Mouse (Mus musculus) erythroblast, adult 5-6 weeks (primary cell): ENCODE data around the gene Olfr1281. TPM values are rescaled to one million over a fixed set of nuclear protein-coding genes. Genes with fewer than 3 reads are reported as not detected.
"Not testable (repeated sequence)": the region's sequence is repeated elsewhere in the genome, so short reads cannot be mapped to it uniquely, and the experiment has no call there.

Source experiments
- ATAC-seq: replicated peaks from 2 replicates; pipeline ENCODE4 v1.8.0; 2016; ENCODE audit warnings: moderate number of reproducible peaks, mild to moderate bottlenecking, moderate TSS enrichment, inconsistent platforms; ENCODE audit not compliant: poor library complexity, low FRiP score, severe bottlenecking
- total RNA-seq, 2 experiments: library from RNA; stranded (forward) in 1 of 2; stranded (reverse) in 1 of 2; fragments of 150-400 nt in 1 of 2; fragments of 200-764, 138-1000 nt in 1 of 2; gene quantifications; 2 replicates each; pipeline versions ENCODE4 v1.2.3 to v1.2.4; 2015 to 2017; ENCODE audit warnings: low replicate concordance in 2 of 2

The Olfr1281 gene
- total RNA-seq (2015; ENCODE audit: low replicate concordance) = not detected in 2 replicates
- total RNA-seq (2017; ENCODE audit: low replicate concordance) = not detected in 2 replicates

DNA sequence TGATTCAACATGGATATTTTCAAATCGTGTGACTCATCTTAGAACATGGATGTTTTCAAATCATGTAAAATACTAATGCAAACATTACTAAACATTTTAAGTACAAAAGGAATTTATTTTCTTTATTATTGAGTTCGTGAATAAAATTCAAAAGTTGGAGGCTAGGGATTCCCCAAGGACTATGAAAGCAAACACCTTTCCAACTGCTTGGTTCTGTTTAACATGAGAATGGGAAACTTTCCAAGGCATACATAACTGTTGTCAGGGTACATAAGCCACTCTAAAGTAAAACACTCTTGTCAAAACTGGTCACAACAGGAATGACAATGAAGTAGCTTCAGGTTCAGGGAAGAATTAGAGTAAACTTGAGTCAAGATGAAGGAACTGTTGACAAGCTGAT lies at the start of gene Olfr1281:
Gene Olfr1281 (plus strand): TSS at position 301 of the 400 bp plus-strand sequence.
- no peak for ATAC-seq

DNA sequence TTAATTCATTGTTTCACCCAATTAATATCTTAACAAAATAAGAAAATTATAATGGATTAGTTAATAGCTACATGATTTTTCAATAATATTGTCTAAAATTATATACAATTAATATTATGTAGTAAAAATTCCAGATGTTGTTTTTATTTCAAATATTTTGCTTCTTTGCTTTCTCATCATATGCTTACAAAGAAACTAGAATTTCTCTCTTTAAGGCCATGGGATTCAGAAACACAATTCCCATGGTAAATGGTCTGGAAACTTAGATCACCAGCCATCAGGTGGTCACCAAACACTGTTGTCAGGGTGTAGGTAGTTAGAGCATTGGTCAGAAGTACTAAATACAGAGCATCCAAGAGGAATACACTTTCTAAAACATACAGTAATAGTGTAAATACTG lies 36.5 kb upstream of the Olfr1281 start, which contains the start of gene Olfr1278:
Gene Olfr1278 (plus strand): TSS at position 301 of the 400 bp plus-strand sequence.
- ATAC-seq = no peak

DNA sequence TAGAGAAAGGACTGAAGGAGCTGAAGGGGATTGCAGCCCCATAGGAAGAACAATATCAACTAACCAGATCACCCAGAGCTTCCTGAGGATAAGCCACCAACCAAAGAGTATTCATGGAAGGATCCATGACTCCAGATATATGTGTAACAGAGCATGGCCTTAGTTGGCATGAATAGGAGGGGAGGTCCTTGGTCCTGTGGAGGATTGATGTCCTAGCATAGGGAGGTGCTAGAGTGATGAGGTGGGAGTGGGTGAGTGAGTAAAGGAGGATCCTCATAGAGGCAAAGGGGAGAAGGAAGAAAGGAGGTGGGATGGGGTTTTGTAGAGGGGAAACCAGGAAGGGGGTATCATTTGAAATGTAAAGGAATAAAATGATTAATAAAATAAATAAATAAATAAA lies 27.8 kb upstream of the Olfr1281 start:
- ATAC-seq = no peak

DNA sequence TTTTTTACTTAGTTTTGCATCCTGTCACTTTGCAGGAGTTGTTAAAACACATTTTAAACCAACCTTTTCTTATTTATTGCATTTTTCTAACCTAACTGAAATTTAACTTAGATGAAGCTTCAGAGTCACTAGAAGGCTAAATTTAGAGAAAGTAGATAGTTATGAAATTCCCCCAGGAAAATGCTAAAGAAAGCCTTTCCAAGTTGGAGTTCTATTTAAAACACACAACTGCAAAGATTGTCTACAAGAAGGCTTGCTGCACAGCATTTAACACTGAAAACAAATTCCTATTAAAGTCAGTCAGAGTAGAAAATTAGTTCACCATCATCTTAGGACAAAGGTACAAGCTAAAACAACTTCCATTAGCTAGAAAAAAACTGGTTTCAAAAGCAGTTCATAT lies 25.9 kb upstream of the Olfr1281 start, which contains the start of gene Olfr1279:
Gene Olfr1279 (plus strand): TSS at position 262 of the 400 bp plus-strand sequence.
- ATAC-seq = no peak

DNA sequence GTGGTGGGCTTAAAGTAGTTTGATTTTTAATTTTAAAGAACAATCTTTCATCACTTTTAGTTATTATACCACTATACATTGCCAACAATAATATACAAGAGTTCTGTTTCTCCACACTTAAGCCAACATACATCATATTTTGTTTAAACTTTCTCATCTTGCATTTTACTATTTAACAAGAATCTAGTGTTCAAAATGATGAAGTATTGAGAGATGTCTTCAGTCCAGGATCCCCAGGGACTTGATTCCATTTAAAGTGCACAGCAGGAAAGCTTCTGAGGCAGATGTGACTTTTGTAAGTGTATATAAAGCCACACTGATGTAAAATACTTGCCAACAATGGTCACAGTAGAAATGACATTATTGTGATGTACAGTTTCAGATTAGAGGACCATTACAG lies 12.6 kb upstream of the Olfr1281 start, which contains the start of gene Olfr1280:
Gene Olfr1280 (plus strand): TSS at position 301 of the 400 bp plus-strand sequence.
- no peak for ATAC-seq

DNA sequence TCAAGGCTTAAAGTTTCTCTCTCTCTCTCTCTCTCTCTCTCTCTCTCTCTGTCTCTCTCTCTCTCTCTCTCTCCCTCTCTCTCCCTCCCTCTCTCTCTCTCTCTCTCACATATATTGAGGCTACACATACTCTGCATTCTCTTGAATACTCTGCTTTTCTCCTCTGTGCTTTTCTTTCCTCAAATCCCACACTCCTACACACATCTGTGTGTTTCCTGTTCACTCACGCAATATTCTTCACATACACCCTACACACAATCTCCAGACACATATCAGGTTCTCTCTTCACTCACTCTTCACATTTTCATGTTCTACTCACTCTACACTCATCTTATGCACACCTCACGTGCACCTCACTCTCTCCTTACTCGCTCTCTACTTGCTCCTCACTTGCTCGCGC lies 7.4 kb downstream of the Olfr1281 start:
- not testable (repeated sequence) for ATAC-seq

DNA sequence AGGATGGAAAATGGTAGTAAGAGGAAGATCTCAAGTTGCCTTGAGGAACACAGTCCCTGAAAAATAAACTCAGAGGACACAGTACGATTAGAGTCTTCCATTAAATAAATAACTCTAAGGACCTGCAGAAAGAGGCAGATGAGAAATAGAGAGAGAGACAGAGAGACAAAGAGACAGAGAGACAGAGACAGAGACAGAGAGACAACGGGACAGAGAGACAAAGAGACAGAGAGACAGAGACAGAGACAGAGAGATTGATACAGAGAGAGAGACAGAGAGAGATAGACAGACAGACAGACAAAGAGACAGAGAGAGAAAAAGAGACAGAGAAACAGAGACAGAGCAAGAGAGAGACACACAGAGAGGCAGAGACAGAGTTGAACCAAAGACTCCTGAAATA lies 9.7 kb downstream of the Olfr1281 start, which contains the start of gene Olfr1282:
Gene Olfr1282 (minus strand): TSS at position 101 of the 400 bp plus-strand sequence.
- ATAC-seq = no peak

DNA sequence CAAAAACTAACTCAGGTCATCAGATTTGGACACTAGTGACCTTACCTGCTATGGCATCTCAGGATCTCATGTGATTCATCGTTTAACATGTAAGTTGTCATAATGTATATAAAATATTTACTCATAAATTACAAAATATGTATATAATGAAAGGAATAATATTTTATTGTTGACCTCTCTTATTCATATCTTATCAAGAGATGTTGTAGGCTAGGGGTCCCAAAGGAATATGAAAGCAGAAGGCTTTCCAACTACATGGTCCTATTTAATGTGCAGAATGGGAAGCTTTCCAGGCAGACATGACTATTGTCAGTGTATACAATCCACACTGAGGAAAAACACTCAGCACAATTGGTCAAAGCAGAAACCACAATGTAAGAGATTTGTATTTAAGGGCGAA lies 40.2 kb downstream of the Olfr1281 start, which contains the start of gene Olfr1283:
Gene Olfr1283 (plus strand): TSS at position 301 of the 400 bp plus-strand sequence.
- no peak for ATAC-seq

DNA sequence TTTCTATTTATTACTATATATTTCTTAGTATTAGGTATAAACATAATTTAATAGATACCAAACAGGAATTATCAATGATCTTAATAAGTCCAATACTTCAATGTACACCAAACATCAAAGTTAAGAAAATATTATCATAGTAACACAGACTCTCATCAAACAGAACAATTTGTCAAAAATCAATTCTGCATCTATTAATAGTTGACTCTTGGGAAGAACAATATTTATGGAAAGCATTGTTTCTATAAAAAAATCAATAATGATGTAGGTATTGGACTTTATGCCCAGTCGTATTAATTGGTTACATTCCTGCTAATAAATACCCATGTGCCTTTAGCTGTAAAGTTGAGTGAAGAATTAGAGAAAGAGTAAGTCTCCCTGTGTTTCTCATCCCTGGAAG lies 48.9 kb downstream of the Olfr1281 start, which contains the start of gene Olfr1284:
Gene Olfr1284 (plus strand): TSS at position 301 of the 400 bp plus-strand sequence.
- no peak for ATAC-seq

Other genes starting within 250 kb of the Olfr1281 start
- not detected in 2 replicates for gene Gm13941, start 220.5 kb upstream of the Olfr1281 start, total RNA-seq (2015; ENCODE audit: low replicate concordance)
- not detected in 2 replicates for gene Gm13941, start 220.5 kb upstream of the Olfr1281 start, total RNA-seq (2017; ENCODE audit: low replicate concordance)
- gene Gm15130, start 173.6 kb upstream of the Olfr1281 start, total RNA-seq (2015; ENCODE audit: low replicate concordance) = not detected in 2 replicates
- gene Gm15130, start 173.6 kb upstream of the Olfr1281 start, total RNA-seq (2017; ENCODE audit: low replicate concordance) = not detected in 2 replicates
- gene 4930430A15Rik, start 96.9 kb upstream of the Olfr1281 start, total RNA-seq (2015; ENCODE audit: low replicate concordance) = not detected in 2 replicates
- not detected in 2 replicates for gene 4930430A15Rik, start 96.9 kb upstream of the Olfr1281 start, total RNA-seq (2017; ENCODE audit: low replicate concordance)
- gene Olfr1275, start 91.2 kb upstream of the Olfr1281 start, total RNA-seq (2015; ENCODE audit: low replicate concordance) = not detected in 2 replicates
- not detected in 2 replicates for gene Olfr1275, start 91.2 kb upstream of the Olfr1281 start, total RNA-seq (2017; ENCODE audit: low replicate concordance)
- gene Olfr1276, start 72.0 kb upstream of the Olfr1281 start, total RNA-seq (2015; ENCODE audit: low replicate concordance) = not detected in 2 replicates
- gene Olfr1276, start 72.0 kb upstream of the Olfr1281 start, total RNA-seq (2017; ENCODE audit: low replicate concordance) = not detected in 2 replicates
- gene Olfr1277, start 52.4 kb upstream of the Olfr1281 start, total RNA-seq (2015; ENCODE audit: low replicate concordance) = not detected in 2 replicates
- gene Olfr1277, start 52.4 kb upstream of the Olfr1281 start, total RNA-seq (2017; ENCODE audit: low replicate concordance) = not detected in 2 replicates
- not detected in 2 replicates for gene Olfr1278, start 36.4 kb upstream of the Olfr1281 start, total RNA-seq (2015; ENCODE audit: low replicate concordance)
- 0.14 TPM in 1 of 2 replicates, not detected in the other for gene Olfr1278, start 36.4 kb upstream of the Olfr1281 start, total RNA-seq (2017; ENCODE audit: low replicate concordance)
- not detected in 2 replicates for gene Olfr1279, start 25.9 kb upstream of the Olfr1281 start, total RNA-seq (2015; ENCODE audit: low replicate concordance)
- not detected in 2 replicates for gene Olfr1279, start 25.9 kb upstream of the Olfr1281 start, total RNA-seq (2017; ENCODE audit: low replicate concordance)
- gene Olfr1280, start 12.5 kb upstream of the Olfr1281 start, total RNA-seq (2015; ENCODE audit: low replicate concordance) = not detected in 2 replicates
- not detected in 2 replicates for gene Olfr1280, start 12.5 kb upstream of the Olfr1281 start, total RNA-seq (2017; ENCODE audit: low replicate concordance)
- gene Olfr1282, start 9.6 kb downstream of the Olfr1281 start, total RNA-seq (2015; ENCODE audit: low replicate concordance) = not detected in 2 replicates
- not detected in 2 replicates for gene Olfr1282, start 9.6 kb downstream of the Olfr1281 start, total RNA-seq (2017; ENCODE audit: low replicate concordance)
- gene Olfr1283, start 40.3 kb downstream of the Olfr1281 start, total RNA-seq (2015; ENCODE audit: low replicate concordance) = not detected in 2 replicates
- gene Olfr1283, start 40.3 kb downstream of the Olfr1281 start, total RNA-seq (2017; ENCODE audit: low replicate concordance) = not detected in 2 replicates
- gene Olfr1284, start 49.0 kb downstream of the Olfr1281 start, total RNA-seq (2015; ENCODE audit: low replicate concordance) = not detected in 2 replicates
- 1.5 TPM in 1 of 2 replicates, not detected in the other for gene Olfr1284, start 49.0 kb downstream of the Olfr1281 start, total RNA-seq (2017; ENCODE audit: low replicate concordance)
- gene Olfr1286, start 96.6 kb downstream of the Olfr1281 start, total RNA-seq (2015; ENCODE audit: low replicate concordance) = not detected in 2 replicates
- gene Olfr1286, start 96.6 kb downstream of the Olfr1281 start, total RNA-seq (2017; ENCODE audit: low replicate concordance) = not detected in 2 replicates
- gene Olfr1287, start 122.6 kb downstream of the Olfr1281 start, total RNA-seq (2015; ENCODE audit: low replicate concordance) = not detected in 2 replicates
- not detected in 2 replicates for gene Olfr1287, start 122.6 kb downstream of the Olfr1281 start, total RNA-seq (2017; ENCODE audit: low replicate concordance)
- not detected in 2 replicates for gene Olfr1288, start 147.6 kb downstream of the Olfr1281 start, total RNA-seq (2015; ENCODE audit: low replicate concordance)
- not detected in 2 replicates for gene Olfr1288, start 147.6 kb downstream of the Olfr1281 start, total RNA-seq (2017; ENCODE audit: low replicate concordance)
- not detected in 2 replicates for gene Olfr1289, start 154.3 kb downstream of the Olfr1281 start, total RNA-seq (2015; ENCODE audit: low replicate concordance)
- not detected in 2 replicates for gene Olfr1289, start 154.3 kb downstream of the Olfr1281 start, total RNA-seq (2017; ENCODE audit: low replicate concordance)
- not detected in 2 replicates for gene Olfr1290, start 167.3 kb downstream of the Olfr1281 start, total RNA-seq (2015; ENCODE audit: low replicate concordance)
- gene Olfr1290, start 167.3 kb downstream of the Olfr1281 start, total RNA-seq (2017; ENCODE audit: low replicate concordance) = not detected in 2 replicates
- not detected in 2 replicates for gene Olfr1291-ps1, start 170.7 kb downstream of the Olfr1281 start, total RNA-seq (2015; ENCODE audit: low replicate concordance)
- gene Olfr1291-ps1, start 170.7 kb downstream of the Olfr1281 start, total RNA-seq (2017; ENCODE audit: low replicate concordance) = not detected in 2 replicates
- gene Olfr1293-ps, start 198.7 kb downstream of the Olfr1281 start, total RNA-seq (2015; ENCODE audit: low replicate concordance) = not detected in 2 replicates
- not detected in 2 replicates for gene Olfr1293-ps, start 198.7 kb downstream of the Olfr1281 start, total RNA-seq (2017; ENCODE audit: low replicate concordance)
- gene Olfr1294, start 213.8 kb downstream of the Olfr1281 start, total RNA-seq (2015; ENCODE audit: low replicate concordance) = not detected in 2 replicates
- not detected in 2 replicates for gene Olfr1294, start 213.8 kb downstream of the Olfr1281 start, total RNA-seq (2017; ENCODE audit: low replicate concordance)
- not detected in 2 replicates for gene Olfr1295, start 243.2 kb downstream of the Olfr1281 start, total RNA-seq (2015; ENCODE audit: low replicate concordance)
- not detected in 2 replicates for gene Olfr1295, start 243.2 kb downstream of the Olfr1281 start, total RNA-seq (2017; ENCODE audit: low replicate concordance)